Mouse (Mus musculus) heart, embryonic 13.5 days (tissue): ENCODE results near the gene Gm4491. TPM values are rescaled to one million over a fixed set of nuclear protein-coding genes. Genes with fewer than 3 reads are reported as not detected.
A peak's percentile ranks its signal among the peaks of the same experiment; 100 is the strongest.

Experiments
- ATAC-seq: fragments of 200-750 bp; cut with Nextera tagmentation; 2 replicates; pipeline ENCODE4 v1.8.0; 2017; ENCODE audit warnings: moderate TSS enrichment; ENCODE audit not compliant: insufficient number of reproducible peaks, low FRiP score, low TSS enrichment; ENCODE audit errors: extremely low read depth
- H3K27ac ChIP-seq: fragments of 300-500 bp; sonication (generic); replicated peaks from 2 replicates; pipeline ENCODE4 v1.5.1; 2015; ENCODE audit warnings: moderate library complexity, mild to moderate bottlenecking, inconsistent platforms
- H3K27me3 ChIP-seq: fragments of 300-500 bp; sonication (generic); replicated peaks from 2 replicates; pipeline ENCODE4 v1.6.1; 2015; ENCODE audit warnings: mild to moderate bottlenecking, inconsistent platforms
- H3K36me3 ChIP-seq: fragments of 300-500 bp; sonication (generic); 2 replicates; pipeline ENCODE4 v1.6.1; 2015; ENCODE audit warnings: mild to moderate bottlenecking, inconsistent platforms
- H3K4me1 ChIP-seq: fragments of 300-500 bp; sonication (generic); 2 replicates; pipeline ENCODE4 v1.6.1; 2015; ENCODE audit warnings: inconsistent platforms
- H3K4me2 ChIP-seq: fragments of 300-500 bp; sonication (generic); 2 replicates; pipeline ENCODE4 v1.6.1; 2015; ENCODE audit warnings: inconsistent platforms, mild to moderate bottlenecking, moderate library complexity
- H3K4me3 ChIP-seq: fragments of 300-500 bp; sonication (generic); 2 replicates; pipeline ENCODE4 v1.5.1; 2015; ENCODE audit warnings: moderate library complexity, mild to moderate bottlenecking, inconsistent platforms
- H3K9ac ChIP-seq: fragments of 300-500 bp; sonication (generic); 2 replicates; pipeline ENCODE4 v1.6.1; 2015; ENCODE audit warnings: inconsistent platforms, mild to moderate bottlenecking, moderate library complexity
- H3K9me3 ChIP-seq: fragments of 300-500 bp; sonication (generic); 2 replicates; pipeline ENCODE4 v1.6.1; 2016; ENCODE audit warnings: inconsistent platforms
- WGBS: fragments of 180-500 bp; shearing (Covaris S2); methylation state at CpG from one replicate; pipeline ENCODE4 v1.1.7; 2015; ENCODE audit warnings: mixed read lengths; 5-methylcytosine and 5-hydroxymethylcytosine counted together
- polyA plus RNA-seq: library from polyadenylated mRNA; unstranded; fragments of >200 nt; fragmentation: Nextera tagmentation; extraction: Ambion mirVana; gene quantifications from 2 replicates; pipeline ENCODE4 v1.2.1, GENCODE M21; 2015

The Gm4491 gene
- polyA plus RNA-seq, 1 experiment from 2014 or later = not detected

DNA sequence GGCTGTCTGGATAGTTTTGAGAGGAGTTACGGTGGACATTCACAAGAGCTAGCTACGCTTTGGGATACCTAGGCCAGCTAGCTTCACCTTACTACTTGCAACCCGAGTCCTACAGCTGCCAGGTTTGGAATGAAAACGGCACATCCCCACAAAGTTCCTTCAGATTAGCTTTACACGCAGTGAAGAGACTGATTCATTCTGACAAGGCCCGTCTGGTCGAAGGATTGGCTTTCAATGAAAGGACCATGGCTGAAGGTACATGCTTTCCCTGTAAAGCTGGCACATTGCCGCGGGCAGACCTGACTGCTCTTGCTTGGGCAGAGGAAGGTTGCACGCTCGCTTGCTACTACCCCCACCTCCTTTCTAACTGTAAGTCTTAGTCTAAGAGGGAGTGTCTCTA, 10.0 kb downstream of the Gm4491 start:
- Histone ChIP-seq H3K4me1 (peaks cover 17% of the 10 kb centered on the region), H3K36me3 (no peaks in the 10 kb centered on the region), H3K9me3 (no peaks in the 10 kb centered on the region), H3K27me3 (peaks cover 88% of the 10 kb centered on the region), H3K4me2 (no peak overlapping the region), H3K9ac (no peak overlapping the region), H3K27ac (no peak overlapping the region), H3K4me3 (no peak overlapping the region)
- no peak for ATAC-seq
- 48% methylated on average over 11 of the region's 11 CpGs for WGBS

DNA sequence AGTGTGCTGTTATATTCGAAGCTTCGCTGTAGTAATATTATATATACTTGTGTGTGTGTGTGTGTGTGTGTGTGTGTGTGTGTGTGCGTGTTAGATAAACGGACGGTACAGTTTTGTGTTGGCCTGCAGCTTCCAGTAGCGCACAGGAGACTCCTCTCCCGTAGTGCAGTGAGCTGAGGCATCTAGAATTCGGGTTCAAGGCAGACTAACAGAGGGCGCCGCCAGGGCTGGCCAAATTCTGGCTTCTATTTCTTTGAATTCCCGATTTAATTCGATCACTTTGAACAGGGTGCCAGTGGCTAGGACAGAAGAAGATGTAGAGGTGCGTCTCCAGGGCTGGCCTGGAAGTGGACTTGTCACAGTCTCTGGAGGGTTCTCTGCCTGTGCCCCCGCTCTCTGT, 10.6 kb downstream of the Gm4491 start:
- peaks cover 17% of the 10 kb centered on the region for H3K4me1 ChIP-seq
- no peak overlapping the region for H3K27ac ChIP-seq
- WGBS = 10% methylated on average over 14 of the region's 14 CpGs
- H3K36me3 ChIP-seq = no peaks in the 10 kb centered on the region
- H3K4me3 ChIP-seq = peak overlapping the region; percentile 71
- H3K4me2 ChIP-seq = peak overlapping the region; percentile 98
- no peak overlapping the region for H3K9ac ChIP-seq
- H3K9me3 ChIP-seq = no peaks in the 10 kb centered on the region
- no peak for ATAC-seq
- peaks cover 88% of the 10 kb centered on the region for H3K27me3 ChIP-seq

DNA sequence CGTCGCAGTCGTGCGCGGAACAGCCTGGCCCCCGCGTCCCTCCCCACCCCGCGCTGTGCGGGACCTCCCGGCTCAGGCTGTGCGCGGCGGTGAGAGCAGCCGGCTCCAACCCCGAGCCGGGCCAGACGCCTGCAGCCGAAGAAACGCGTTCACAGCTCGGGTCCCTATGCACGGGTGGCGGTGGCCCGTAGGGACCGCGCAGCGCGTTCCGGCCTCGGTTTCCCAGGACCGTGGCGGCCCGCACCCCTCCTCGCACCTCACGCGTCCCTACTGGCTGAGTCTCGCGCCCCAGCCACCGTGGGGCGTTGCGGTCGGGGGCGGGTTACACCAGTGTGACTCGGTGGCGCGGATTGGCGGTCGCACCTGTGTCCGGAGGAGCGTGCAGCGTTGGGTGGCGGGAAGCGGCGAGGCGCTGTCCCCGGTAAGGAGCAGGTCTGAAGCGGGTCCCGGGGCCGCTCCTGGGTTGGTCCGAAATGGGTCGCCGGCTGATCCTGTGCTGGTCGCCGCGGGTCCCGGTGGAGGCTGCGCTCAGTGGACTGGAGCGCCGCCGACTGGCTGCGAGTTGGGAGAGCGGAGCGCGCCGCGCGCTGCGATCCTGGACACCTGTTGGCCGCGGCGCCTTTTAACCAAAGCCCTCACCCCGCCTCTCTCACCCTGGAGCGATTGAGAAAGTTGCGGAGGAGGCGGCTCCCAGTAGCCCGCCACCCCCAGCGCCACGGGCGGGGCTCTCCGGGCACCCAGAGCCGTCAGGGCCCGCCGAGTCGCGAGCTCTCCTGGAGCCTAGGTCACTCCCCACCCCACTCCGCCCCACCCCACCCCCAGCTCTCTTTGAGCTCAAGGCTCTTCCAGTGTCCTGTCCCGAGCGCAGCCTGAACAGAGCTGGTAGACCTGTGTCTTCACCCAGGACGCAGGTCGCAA, 11.3 kb downstream of the Gm4491 start, which contains the start of gene Gjb2:
Gjb2 (minus strand) TSS at position 597 of the 918 bp plus-strand sequence.
- Histone ChIP-seq H3K9me3 (no peaks in the 10 kb centered on the region), H3K4me1 (peaks cover 17% of the 10 kb centered on the region), H3K27ac (no peak within 1 kb of the TSS), H3K9ac (peak within 1 kb of the TSS; percentile 76), H3K27me3 (peaks cover 84% of the 10 kb centered on the region), H3K4me2 (peak within 1 kb of the TSS; percentile 98), H3K4me3 (peak within 1 kb of the TSS; percentile 71), H3K36me3 (no peaks in the 10 kb centered on the region)
- under 1% methylated on average over 101 of the region's 101 CpGs for WGBS
- ATAC-seq = peak; percentile 37

- H3K4me2 ChIP-seq = peak overlapping the region; percentile 98
- no peak for ATAC-seq
- peak overlapping the region; percentile 71 for H3K4me3 ChIP-seq
- no peaks in the 10 kb centered on the region for H3K36me3 ChIP-seq
- H3K27ac ChIP-seq = no peak overlapping the region
- H3K27me3 ChIP-seq = peaks cover 84% of the 10 kb centered on the region
- H3K9me3 ChIP-seq = no peaks in the 10 kb centered on the region
- H3K9ac ChIP-seq = peak overlapping the region; percentile 76
- 3% methylated on average over 22 of the region's 22 CpGs for WGBS
- H3K4me1 ChIP-seq = peaks cover 17% of the 10 kb centered on the region
Observed at GRCm38 (mm10) chr14:57103711-57104105, 12.0 kb downstream of the Gm4491 start.

DNA sequence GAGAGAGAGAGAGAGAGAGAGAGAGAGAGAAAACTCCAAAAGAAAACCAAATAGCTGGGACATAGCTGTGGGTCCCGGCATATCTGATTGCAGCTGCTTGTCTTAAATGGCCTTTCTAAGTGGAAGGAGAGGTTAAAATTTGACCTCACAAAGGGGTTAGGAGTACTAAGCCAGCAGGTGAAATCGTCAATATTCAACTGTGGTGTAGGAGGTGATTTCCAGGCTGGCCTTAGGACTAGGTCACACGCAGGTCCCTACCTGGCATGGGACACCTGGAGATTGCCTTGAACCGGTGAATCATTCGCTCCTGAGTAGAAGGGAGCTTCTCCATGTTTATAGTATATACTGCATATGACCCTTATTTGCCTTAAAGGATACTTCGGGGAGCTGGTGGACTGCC, 12.6 kb downstream of the Gm4491 start:
- Histone ChIP-seq H3K27ac (no peak overlapping the region), H3K9me3 (no peaks in the 10 kb centered on the region), H3K9ac (no peak overlapping the region), H3K36me3 (no peaks in the 10 kb centered on the region), H3K4me1 (peaks cover 17% of the 10 kb centered on the region), H3K27me3 (peaks cover 81% of the 10 kb centered on the region), H3K4me3 (peak overlapping the region; percentile 71; the same call in 1 of the 2 replicates), H3K4me2 (peak overlapping the region; percentile 98)
- WGBS = 56% methylated on average over 6 of the region's 6 CpGs
- no peak for ATAC-seq

DNA sequence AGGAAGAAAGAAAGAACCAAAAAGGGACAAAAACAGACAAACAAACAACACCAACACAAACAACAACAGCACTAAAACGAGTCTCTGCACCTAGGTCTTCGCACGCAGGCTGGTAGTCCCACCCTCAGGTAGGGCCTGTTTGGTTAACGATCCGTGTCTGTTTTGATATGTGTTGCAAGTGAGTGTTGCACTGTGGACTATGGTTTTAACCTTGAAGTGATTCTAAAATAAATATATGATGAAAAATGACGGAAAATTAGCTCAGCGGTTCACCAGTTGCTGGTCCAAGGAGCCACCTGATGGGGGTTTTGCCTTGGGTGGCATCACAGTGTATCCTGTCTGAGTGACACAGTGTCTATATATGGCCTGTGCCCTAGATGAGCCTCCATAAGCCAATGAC, 14.1 kb downstream of the Gm4491 start:
- ATAC-seq = no peak
- Histone ChIP-seq H3K4me2 (no peak overlapping the region), H3K27ac (no peak overlapping the region), H3K4me1 (peaks cover 17% of the 10 kb centered on the region), H3K27me3 (peaks cover 66% of the 10 kb centered on the region), H3K9ac (no peak overlapping the region), H3K36me3 (no peaks in the 10 kb centered on the region), H3K9me3 (no peaks in the 10 kb centered on the region), H3K4me3 (no peak overlapping the region)
- WGBS = 85% methylated on average over 7 of the region's 7 CpGs

GRCm38 (mm10) chr14:57095855-57096254, 19.8 kb downstream of the Gm4491 start:
- H3K4me3 ChIP-seq = no peak overlapping the region
- H3K36me3 ChIP-seq = no peaks in the 10 kb centered on the region
- no peak for ATAC-seq
- no peak overlapping the region for H3K9ac ChIP-seq
- 43% methylated on average over 4 of the region's 4 CpGs for WGBS
- H3K27ac ChIP-seq = no peak overlapping the region
- H3K27me3 ChIP-seq = peaks cover 19% of the 10 kb centered on the region
- H3K9me3 ChIP-seq = no peaks in the 10 kb centered on the region
- H3K4me1 ChIP-seq = no peaks in the 10 kb centered on the region
- no peak overlapping the region for H3K4me2 ChIP-seq

DNA sequence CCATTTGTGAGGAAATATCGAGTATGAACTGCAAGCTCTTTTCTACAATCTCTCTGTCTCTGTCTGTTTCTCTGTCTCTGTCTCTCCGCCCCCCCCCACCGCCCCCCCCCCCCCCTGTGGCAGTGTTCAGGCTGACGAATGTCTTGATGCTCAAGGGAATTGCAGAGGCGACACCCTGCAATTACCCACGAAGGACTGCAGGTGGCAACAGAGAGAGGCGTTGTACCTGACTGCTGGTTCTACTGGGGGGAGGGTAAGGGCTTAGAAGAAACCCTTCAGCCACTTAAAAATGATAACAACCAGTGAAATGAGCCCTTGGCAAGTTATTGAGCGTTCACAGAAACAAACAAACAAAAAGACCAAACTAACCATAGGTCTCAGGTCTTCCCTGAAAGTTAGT, 22.7 kb downstream of the Gm4491 start:
- H3K4me3 ChIP-seq = no peak overlapping the region
- H3K36me3 ChIP-seq = no peaks in the 10 kb centered on the region
- H3K4me1 ChIP-seq = no peaks in the 10 kb centered on the region
- no peak overlapping the region for H3K9ac ChIP-seq
- peaks cover 8% of the 10 kb centered on the region for H3K27me3 ChIP-seq
- H3K4me2 ChIP-seq = no peak overlapping the region
- WGBS = 9% methylated on average over 8 of the region's 8 CpGs
- no peaks in the 10 kb centered on the region for H3K9me3 ChIP-seq
- H3K27ac ChIP-seq = no peak overlapping the region
- no peak for ATAC-seq

- Histone ChIP-seq H3K4me1 (peaks cover 7% of the 10 kb centered on the region; the same call in 1 of the 2 replicates), H3K27me3 (0 out of 2 replicates have a peak, but pooled peaks cover 9% of the 10 kb centered on the region), H3K9me3 (no peaks in the 10 kb centered on the region), H3K27ac (no peak overlapping the region), H3K9ac (no peak overlapping the region), H3K4me3 (no peak overlapping the region), H3K4me2 (no peak overlapping the region), H3K36me3 (no peaks in the 10 kb centered on the region)
- WGBS = 49% methylated on average over 2 of the region's 2 CpGs
- no peak for ATAC-seq
Observed at GRCm38 (mm10) chr14:57090001-57090400, 25.7 kb downstream of the Gm4491 start.

DNA sequence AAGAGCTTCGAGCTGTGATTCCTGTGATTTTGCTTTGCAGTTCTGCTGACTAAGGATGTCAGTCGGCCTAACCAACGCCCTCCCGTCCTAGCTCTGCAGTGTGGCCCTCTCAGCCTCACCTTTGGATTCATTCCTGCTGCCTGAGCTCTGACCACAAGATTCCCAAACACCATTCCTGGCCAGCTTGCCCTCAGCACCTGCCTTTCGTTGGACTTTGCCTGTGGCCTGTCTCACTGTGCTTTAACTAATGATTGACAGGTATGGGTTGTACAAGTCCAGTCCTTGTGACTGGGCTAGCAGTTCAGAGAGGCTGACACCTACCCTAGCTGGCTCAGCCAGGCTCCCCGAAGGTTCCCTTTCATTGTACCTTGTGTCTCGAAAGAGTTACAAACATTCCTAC, 26.6 kb downstream of the Gm4491 start:
- no peak overlapping the region for H3K27ac ChIP-seq
- no peak overlapping the region for H3K4me3 ChIP-seq
- no peak overlapping the region for H3K4me2 ChIP-seq
- H3K4me1 ChIP-seq = peaks cover 16% of the 10 kb centered on the region
- 0 out of 2 replicates have a peak, but pooled peaks cover 9% of the 10 kb centered on the region for H3K27me3 ChIP-seq
- no peak overlapping the region for H3K9ac ChIP-seq
- no peaks in the 10 kb centered on the region for H3K36me3 ChIP-seq
- WGBS = 73% methylated on average over 7 of the region's 7 CpGs
- H3K9me3 ChIP-seq = no peaks in the 10 kb centered on the region
- ATAC-seq = no peak

- Histone ChIP-seq H3K9ac (peak overlapping the region; percentile 33; the same call in 1 of the 2 replicates), H3K36me3 (no peaks in the 10 kb centered on the region), H3K4me1 (peaks cover 24% of the 10 kb centered on the region), H3K4me2 (peak overlapping the region; percentile 34), H3K4me3 (no peak overlapping the region), H3K27ac (peak overlapping the region; percentile 58), H3K9me3 (no peaks in the 10 kb centered on the region), H3K27me3 (0 out of 2 replicates have a peak, but pooled peaks cover 6% of the 10 kb centered on the region)
- 36% methylated on average over 11 of the region's 11 CpGs for WGBS
- ATAC-seq = no peak
Observed at GRCm38 (mm10) chr14:57084180-57084668, 31.5 kb downstream of the Gm4491 start.
